Mouse (Mus musculus) stomach, postnatal 0 days (tissue): ENCODE measurements around the gene St5.

Experiments used
- CTCF ChIP-seq: IDR thresholded peaks from 2 replicates; pipeline ENCODE4 v1.5.1; 2016; ENCODE audit warnings: antibody characterized with exemption, low read depth, mild to moderate bottlenecking, moderate library complexity
- EP300 ChIP-seq: optimal IDR thresholded peaks from 2 replicates; pipeline ENCODE3; 2016; ENCODE audit warnings: antibody characterized with exemption

- TF ChIP-seq CTCF (no peak), EP300 (no peak)
These were observed 158.6 kb downstream of the St5 start for GRCm38 (mm10) chr7:109544792-109545191.
